Comparison of ENCODE assay signal across 7 mouse cellular contexts in the genomic region with DNA sequence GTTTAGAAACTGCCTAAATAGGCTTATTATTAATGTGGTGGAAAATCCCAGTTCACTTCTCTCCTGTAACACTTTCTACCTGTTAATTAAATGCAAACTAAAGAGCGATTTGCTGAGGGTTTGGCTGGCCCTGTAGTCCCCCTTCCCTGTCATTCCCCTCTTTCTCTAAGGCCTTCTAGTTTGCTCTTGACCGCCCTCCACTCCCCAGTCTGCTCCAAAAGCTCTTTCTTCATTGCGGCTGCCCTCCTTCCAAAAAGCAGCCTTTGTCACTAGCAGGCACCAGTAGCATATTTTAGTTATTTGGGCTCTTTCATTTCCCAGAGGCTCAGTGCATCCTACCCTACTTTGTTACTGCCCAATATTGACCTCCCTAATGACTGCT. TPM values are rescaled to one million over a fixed set of nuclear protein-coding genes. Genes with fewer than 3 reads are reported as not detected.
DNase-seq lines count a peak whose midpoint lies in the region; ATAC-seq and TF ChIP-seq lines count a peak whose summit lies in the region.

No protein-coding gene starts in this region.

- no peak overlapping the region for H3K9ac ChIP-seq in forebrain, embryonic 12.5 days
- no peak overlapping the region for H3K9ac ChIP-seq in intestine, postnatal 0 days (ENCODE audit: low read depth, low read length)
- no peak overlapping the region for H3K9ac ChIP-seq in neural tube, embryonic 12.5 days

- peak overlapping the region; percentile 88 for H3K27ac ChIP-seq in layer of hippocampus, adult 2 months
- H3K27ac ChIP-seq in forebrain, embryonic 12.5 days, result no peak overlapping the region
- peak overlapping the region; percentile 81; the same call in 1 of the 2 replicates for H3K27ac ChIP-seq in intestine, postnatal 0 days (ENCODE audit: low read depth, low read length)
- no peak overlapping the region for H3K27ac ChIP-seq in neural tube, embryonic 12.5 days

- peaks cover 2% of the 10 kb centered on the region; the same call in 1 of the 2 replicates for H3K27me3 ChIP-seq in forebrain, embryonic 12.5 days
- H3K27me3 ChIP-seq in intestine, postnatal 0 days (replicated peaks; ENCODE audit: control insufficient read depth, insufficient read depth, low read length), result no peaks in the 10 kb centered on the region
- no peaks in the 10 kb centered on the region for H3K27me3 ChIP-seq in neural tube, embryonic 12.5 days (replicated peaks)

- no peak for ATAC-seq in forebrain, embryonic 12.5 days (ENCODE audit: low FRiP score)
- no peak for ATAC-seq in intestine, postnatal 0 days
- ATAC-seq in neural tube, embryonic 12.5 days (ENCODE audit: low FRiP score, low read depth), result no peak

- peak in 1 of 2 experiments; percentile 1 for DNase-seq in layer of hippocampus, adult 2 months (ENCODE audit: low spot score in 2 of 2)
- no peak for DNase-seq in layer of hippocampus, postnatal 25 days (ENCODE audit: extremely low spot score in 1 of 2, low spot score in 1 of 2)
- DNase-seq in urinary bladder, postnatal 36 days (ENCODE audit: low spot score in 2 of 2), result no peak
- no peak for DNase-seq in left cerebral cortex, adult 18-20 months (ENCODE audit: low spot score in 2 of 2)

- peak overlapping the region; percentile 95 for H3K4me2 ChIP-seq in forebrain, embryonic 12.5 days
- H3K4me2 ChIP-seq in intestine, postnatal 0 days (replicated peaks; ENCODE audit: low read depth), result peak overlapping the region; percentile 82
- peak overlapping the region; percentile 97 for H3K4me2 ChIP-seq in neural tube, embryonic 12.5 days (replicated peaks)

- H3K4me1 ChIP-seq in forebrain, embryonic 12.5 days, result peaks cover 11% of the 10 kb centered on the region
- no peaks in the 10 kb centered on the region for H3K4me1 ChIP-seq in intestine, postnatal 0 days (replicated peaks; ENCODE audit: control insufficient read depth, insufficient read depth, low read length)
- H3K4me1 ChIP-seq in neural tube, embryonic 12.5 days, result peaks cover 9% of the 10 kb centered on the region

- WGBS in forebrain, embryonic 12.5 days, result 43% methylated on average over 3 of the region's 3 CpGs
- WGBS in intestine, postnatal 0 days, result 51% methylated on average over 3 of the region's 3 CpGs
- WGBS in neural tube, embryonic 12.5 days, result 46% methylated on average over 3 of the region's 3 CpGs

- H3K9me3 ChIP-seq in forebrain, embryonic 12.5 days, result no peaks in the 10 kb centered on the region
- no peaks in the 10 kb centered on the region for H3K9me3 ChIP-seq in intestine, postnatal 0 days (ENCODE audit: control insufficient read depth)
- no peaks in the 10 kb centered on the region for H3K9me3 ChIP-seq in neural tube, embryonic 12.5 days

- peak overlapping the region; percentile 61 for H3K4me3 ChIP-seq in layer of hippocampus, adult 2 months
- peak overlapping the region; percentile 46 for H3K4me3 ChIP-seq in forebrain, embryonic 12.5 days (replicated peaks)
- 0 out of 2 replicates have a peak overlapping the region, but pooled peaks have one; percentile 62 for H3K4me3 ChIP-seq in intestine, postnatal 0 days (ENCODE audit: low read depth, low read length)
- H3K4me3 ChIP-seq in neural tube, embryonic 12.5 days, result no peak overlapping the region

- no peak for TF ChIP-seq CTCF in layer of hippocampus, adult 2 months (conservative IDR thresholded peaks at IDR 0.05)
- no peak for TF ChIP-seq CTCF in intestine, postnatal 0 days (IDR thresholded peaks at IDR 0.05; ENCODE audit: low read depth)

- no peaks in the 10 kb centered on the region for H3K36me3 ChIP-seq in forebrain, embryonic 12.5 days (replicated peaks)
- peaks cover 3% of the 10 kb centered on the region; the same call in 1 of the 2 replicates for H3K36me3 ChIP-seq in intestine, postnatal 0 days (ENCODE audit: control insufficient read depth, insufficient read depth)
- no peaks in the 10 kb centered on the region for H3K36me3 ChIP-seq in neural tube, embryonic 12.5 days

RNA-seq across cellular contexts. Expression of gene Pdk4, which starts 0.7 kb away (rescaled TPM):
- total RNA-seq in layer of hippocampus, adult 2 months (2021), result 10 to 100 TPM; 13.9 to 14.8 TPM
- total RNA-seq in layer of hippocampus, postnatal 25 days (2021), result 10 to 100 TPM; 11.1 to 14.1 TPM
- 1.3 and 2.2 TPM in 2 replicates for polyA plus RNA-seq in forebrain, embryonic 12.5 days (2016; fragmentation: Nextera tagmentation; extraction: Ambion mirVana)
- 12.6 and 23.4 TPM in 2 replicates for polyA plus RNA-seq in intestine, postnatal 0 days (2015; fragmentation: Nextera tagmentation; extraction: Ambion mirVana)
- 0.59 and 0.72 TPM in 2 replicates for polyA plus RNA-seq in neural tube, embryonic 12.5 days (2016; fragmentation: Nextera tagmentation; extraction: Ambion mirVana)
- total RNA-seq in left cerebral cortex, adult 18-20 months (2021), result 10 to 100 TPM; 14.5 to 14.6 TPM

Comparison
In these comparisons a context has a peak if more than half of its experiments do, and no peak if none do; other contexts are left out.
1. H3K27ac ChIP-seq: peak in layer of hippocampus, adult 2 months (single experiment) and intestine, postnatal 0 days (single experiment); none in forebrain, embryonic 12.5 days (single experiment) and neural tube, embryonic 12.5 days (single experiment).
2. Peak in every context shown above with its lines, with median percentiles within 50 percentile points of each other: H3K4me2 ChIP-seq.